Mouse (Mus musculus) bone marrow, adult 2 months (tissue): Measurements from ENCODE around the gene Efhc1. TPM values are rescaled to one million over a fixed set of nuclear protein-coding genes. Genes with fewer than 3 reads are reported as not detected.

Experiments used
- H3K27ac ChIP-seq: fragments of 200-500 bp; 2 replicates; pipeline ENCODE4 v1.5.1; 2012; ENCODE audit warnings: low read depth, mild to moderate bottlenecking, control low read depth, inconsistent platforms, low read length; ENCODE audit not compliant: control insufficient read depth, poor library complexity, insufficient read depth
- H3K4me1 ChIP-seq: fragments of 200-500 bp; 2 replicates; pipeline ENCODE4 v1.6.1; 2011; ENCODE audit warnings: low read length; ENCODE audit not compliant: control insufficient read depth, insufficient read depth
- H3K4me3 ChIP-seq: fragments of 200-500 bp; replicated peaks from 2 replicates; pipeline ENCODE3; 2011; ENCODE audit warnings: mild to moderate bottlenecking, low read depth, low read length, control low read depth; ENCODE audit not compliant: control insufficient read depth
- CTCF ChIP-seq: fragments of 200-500 bp; IDR thresholded peaks from 2 replicates; pipeline ENCODE4 v1.5.1; 2011; ENCODE audit warnings: low read length, control low read depth; ENCODE audit not compliant: control insufficient read depth, insufficient read depth
- POLR2A ChIP-seq: fragments of 200-500 bp; IDR thresholded peaks from 2 replicates; pipeline ENCODE4 v1.6.1; 2011; ENCODE audit warnings: low read depth, mild to moderate bottlenecking, control low read depth, low read length, borderline replicate concordance; ENCODE audit not compliant: control insufficient read depth
- WGBS: fragments of 180-500 bp; shearing (Covaris S2); methylation state at CpG from one replicate; pipeline ENCODE4 v1.1.7; 2018; 5-methylcytosine and 5-hydroxymethylcytosine counted together
- polyA plus RNA-seq: library from polyadenylated mRNA; stranded (reverse); fragments of >200 nt; gene quantifications from 2 replicates; pipeline ENCODE4 v1.2.4, GENCODE M21; 2011; ENCODE audit warnings: low replicate concordance; ENCODE audit not compliant: missing spikeins, insufficient read depth, insufficient read length

Efhc1 gene
- polyA plus RNA-seq, 1 experiment = 1.6 TPM

DNA sequence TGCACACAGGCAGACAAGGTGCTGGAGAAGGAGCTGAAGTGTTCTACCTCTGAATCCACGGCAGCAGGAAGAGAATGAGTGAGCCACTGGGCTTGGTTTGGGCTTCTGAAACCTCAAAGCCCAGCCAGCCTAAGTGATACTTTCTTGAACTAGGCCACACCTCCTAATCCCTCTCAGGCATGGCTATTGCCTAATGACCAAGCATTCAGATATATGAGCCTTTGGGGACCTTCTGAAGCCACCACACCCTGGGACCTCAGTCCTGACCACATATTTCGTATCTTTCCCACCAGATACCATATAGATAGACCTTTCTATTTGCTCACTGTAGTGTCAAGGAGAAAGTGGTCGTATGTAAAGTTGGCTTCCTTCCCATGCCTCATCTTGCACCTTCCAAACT lies 42.3 kb downstream of the Efhc1 start:
- TF ChIP-seq POLR2A = no peak
- TF ChIP-seq CTCF = no peak
- 30% methylated on average over 3 of the region's 3 CpGs for WGBS
- H3K4me1 ChIP-seq = peaks cover 1% of the 10 kb centered on the region; the same call in 1 of the 2 replicates
- no peak overlapping the region for H3K4me3 ChIP-seq
- no peak overlapping the region for H3K27ac ChIP-seq

- WGBS = 58% methylated on average over 5 of the region's 5 CpGs
- H3K27ac ChIP-seq = no peak overlapping the region
- peaks cover 1% of the 10 kb centered on the region; the same call in 1 of the 2 replicates for H3K4me1 ChIP-seq
- H3K4me3 ChIP-seq = no peak overlapping the region
- no peak for TF ChIP-seq POLR2A
- no peak for TF ChIP-seq CTCF
Observed at GRCm38 (mm10) chr1:20994338-20994737, 42.9 kb downstream of the Efhc1 start.

DNA sequence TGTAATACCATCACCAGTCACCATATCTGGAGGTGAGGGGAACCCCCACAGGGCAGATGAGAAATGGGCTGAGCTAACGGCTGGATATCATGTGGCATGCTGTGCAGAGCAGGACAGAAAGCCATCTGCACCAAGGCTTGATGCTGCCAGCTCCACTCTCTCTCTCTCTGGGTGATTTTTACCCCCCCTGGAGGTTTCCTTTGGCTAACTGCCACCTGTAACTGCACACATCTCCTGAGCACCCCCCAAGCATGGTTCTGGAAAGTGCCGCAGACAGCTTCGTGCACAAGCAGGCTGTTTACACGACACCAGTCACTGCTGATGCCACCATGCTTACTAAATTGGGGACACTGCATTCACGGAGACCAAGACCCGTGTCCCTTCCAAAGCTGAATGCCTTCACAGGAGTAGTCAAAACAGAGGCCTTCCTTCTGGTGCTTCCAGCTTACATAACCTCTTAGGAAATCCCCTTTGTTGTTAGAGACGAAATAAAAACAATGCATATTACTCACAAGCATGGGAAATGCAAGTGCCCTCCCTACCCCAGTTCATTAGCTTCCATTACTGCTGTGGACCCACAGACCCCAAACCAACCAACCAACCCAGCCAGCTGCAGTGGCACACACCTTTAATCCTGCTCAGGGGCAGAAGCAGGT lies 44.0 kb downstream of the Efhc1 start:
- 8% methylated on average over 7 of the region's 7 CpGs for WGBS
- peaks cover 1% of the 10 kb centered on the region; the same call in 1 of the 2 replicates for H3K4me1 ChIP-seq
- no peak overlapping the region for H3K27ac ChIP-seq
- H3K4me3 ChIP-seq = no peak overlapping the region
- no peak for TF ChIP-seq POLR2A
- TF ChIP-seq CTCF = no peak

DNA sequence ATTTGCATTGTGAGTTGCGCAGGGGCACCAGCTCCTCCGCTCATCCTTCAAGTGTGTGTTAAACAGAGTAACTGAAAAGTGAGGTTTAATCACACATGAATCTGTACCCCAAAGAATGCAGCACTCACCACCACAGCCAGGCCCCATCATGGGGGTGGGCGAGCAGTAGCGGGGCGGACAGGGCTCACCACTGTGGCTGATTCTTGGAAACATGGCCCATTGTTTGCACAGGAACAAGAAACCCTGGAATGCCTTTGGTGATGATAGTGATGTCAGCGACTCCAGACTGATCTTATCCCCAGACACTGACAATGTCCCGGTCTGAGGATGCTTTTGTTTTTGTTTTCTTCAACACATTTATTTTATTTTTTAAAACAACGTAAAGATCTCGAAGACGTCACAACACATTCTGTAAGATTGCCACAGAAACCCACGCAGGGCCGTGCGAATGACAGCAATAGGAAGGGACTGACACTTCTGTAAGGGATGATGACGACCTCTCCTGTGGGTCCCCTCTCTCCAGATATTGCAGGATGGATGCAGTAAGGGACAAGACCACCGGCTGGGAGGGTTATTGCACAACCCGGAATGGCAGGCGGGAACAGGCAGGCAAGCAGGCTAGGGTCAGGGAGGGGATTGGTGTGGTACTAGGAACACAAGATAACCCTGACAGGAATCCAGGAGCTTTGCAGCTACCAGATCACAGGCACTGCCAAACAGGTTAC lies 45.3 kb downstream of the Efhc1 start:
- Histone ChIP-seq H3K4me3 (no peak overlapping the region), H3K27ac (no peak overlapping the region; the same call in 1 of the 2 replicates), H3K4me1 (peaks cover 1% of the 10 kb centered on the region; the same call in 1 of the 2 replicates)
- WGBS = 70% methylated on average over 17 of the region's 17 CpGs
- no peak for TF ChIP-seq CTCF
- no peak for TF ChIP-seq POLR2A

- H3K4me3 ChIP-seq = no peak overlapping the region
- TF ChIP-seq CTCF (no peak), POLR2A (no peak)
- H3K4me1 ChIP-seq = peaks cover 1% of the 10 kb centered on the region; the same call in 1 of the 2 replicates
- 42% methylated on average over 2 of the region's 2 CpGs for WGBS
- H3K27ac ChIP-seq = no peak overlapping the region
Observed at GRCm38 (mm10) chr1:20997328-20997689, 45.9 kb downstream of the Efhc1 start.

DNA sequence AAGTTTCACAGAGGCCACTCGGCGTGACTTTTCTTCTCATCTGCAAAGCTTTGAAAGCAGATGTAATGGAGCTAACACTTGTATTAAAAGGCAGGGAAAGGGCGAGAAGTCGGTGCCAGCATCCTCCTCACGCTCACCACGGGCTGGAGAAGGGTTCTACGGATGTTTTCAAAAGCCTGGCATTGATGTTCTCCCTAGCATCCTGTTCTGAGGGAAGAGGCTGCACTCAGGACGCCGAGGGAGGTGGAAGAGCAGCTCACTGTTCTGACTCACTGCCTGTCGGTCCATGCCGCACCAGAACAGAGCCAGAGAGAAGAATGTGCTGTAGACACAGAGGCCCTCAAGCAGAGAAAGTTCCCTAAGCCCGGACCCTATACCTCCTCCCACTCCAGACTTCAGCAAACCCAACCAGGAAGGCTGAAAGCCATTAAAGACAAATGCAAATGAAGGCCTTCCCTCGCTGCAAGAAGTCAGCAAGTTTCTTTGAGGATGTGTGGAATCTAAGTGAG lies 46.5 kb downstream of the Efhc1 start:
- no peak overlapping the region for H3K27ac ChIP-seq
- peaks cover 1% of the 10 kb centered on the region; the same call in 1 of the 2 replicates for H3K4me1 ChIP-seq
- H3K4me3 ChIP-seq = no peak overlapping the region
- 77% methylated on average over 13 of the region's 13 CpGs for WGBS
- TF ChIP-seq POLR2A (no peak), CTCF (no peak)

- WGBS = 89% methylated on average over 14 of the region's 14 CpGs
Observed at GRCm38 (mm10) chr1:21002246-21003142, 51.1 kb downstream of the Efhc1 start.

DNA sequence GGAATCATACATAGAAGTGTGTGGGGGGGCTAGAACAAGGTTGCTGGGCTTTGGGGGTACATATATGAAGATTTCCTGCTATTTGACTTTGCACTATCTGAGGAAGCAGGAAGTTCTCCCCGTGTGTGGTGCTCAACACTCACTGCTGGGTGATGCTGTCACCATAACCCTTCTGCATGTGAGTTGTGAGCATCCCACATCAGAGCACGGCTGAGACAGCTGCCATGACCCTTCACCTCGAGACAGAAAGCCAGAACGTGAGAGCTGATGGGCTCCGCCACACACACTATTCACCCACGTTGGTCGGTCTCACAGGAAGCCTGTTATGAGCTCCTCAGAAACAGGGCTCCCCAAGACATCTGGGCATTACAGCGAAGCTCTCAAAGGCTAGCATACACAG lies 53.2 kb downstream of the Efhc1 start:
- Histone ChIP-seq H3K4me3 (no peak overlapping the region), H3K4me1 (no peaks in the 10 kb centered on the region), H3K27ac (no peak overlapping the region)
- 73% methylated on average over 8 of the region's 8 CpGs for WGBS
- no peak for TF ChIP-seq POLR2A
- TF ChIP-seq CTCF = no peak

More at GRCm38 (mm10) chr1:21002246-21003142, 51.1 kb downstream of the Efhc1 start:
- no peak overlapping the region for H3K27ac ChIP-seq
- TF ChIP-seq CTCF = no peak
- TF ChIP-seq POLR2A = no peak
- H3K4me1 ChIP-seq = no peaks in the 10 kb centered on the region
- no peak overlapping the region for H3K4me3 ChIP-seq
